Mouse (Mus musculus): ENCODE data around the gene Ccdc85c.
A peak's percentile ranks its signal among the peaks of the same experiment; 100 is the strongest.

- TF ChIP-seq CTCF (IDR thresholded peaks at IDR 0.05; ENCODE audit: borderline replicate concordance, extremely low read depth, insufficient read depth, insufficient read length) (peak; percentile 52; the same call in 1 of the 2 replicates), POLR2A (IDR thresholded peaks at IDR 0.05; ENCODE audit: borderline replicate concordance, extremely low read depth, insufficient read depth, insufficient read length, poor library complexity, severe bottlenecking) (no peak)
These were observed 113.2 kb downstream of the Ccdc85c start for GRCm38 (mm10) chr12:108162036-108162435.

All from brain, embryonic 14.5 days (tissue).